Mouse (Mus musculus): Measurements from ENCODE around the gene Fam155a. TPM values are rescaled to one million over a fixed set of nuclear protein-coding genes. Genes with fewer than 3 reads are reported as not detected.

Fam155a gene
- total RNA-seq, 2 experiments from 2014 or later, result 105 to 109 TPM

GRCm38 (mm10) chr8:9342593-9342992 lies 428.4 kb downstream of the Fam155a start:
- intact Hi-C loops (cut with DNase I), result no loop called here
- no peak for DNase-seq (ENCODE audit: low spot score in 2 of 2)

GRCm38 (mm10) chr8:9337905-9338304 lies 433.1 kb downstream of the Fam155a start:
- intact Hi-C loops (cut with DNase I), result no loop called here
- peak in 1 of 2 experiments; percentile 54 for DNase-seq (ENCODE audit: low spot score in 2 of 2)

- no peak for DNase-seq (ENCODE audit: low spot score in 2 of 2)
- intact Hi-C loops (cut with DNase I), result no loop called here
Observed at GRCm38 (mm10) chr8:9335933-9336303, 435.0 kb downstream of the Fam155a start.

- no peak for DNase-seq (ENCODE audit: low spot score in 2 of 2)
- intact Hi-C loops (cut with DNase I), result no loop called here
Observed at GRCm38 (mm10) chr8:9335285-9335932, 435.6 kb downstream of the Fam155a start.

GRCm38 (mm10) chr8:9332766-9333165 lies 438.2 kb downstream of the Fam155a start:
- DNase-seq (ENCODE audit: low spot score in 2 of 2), result no peak
- intact Hi-C loops (cut with DNase I), result no loop called here

- DNase-seq (ENCODE audit: low spot score in 2 of 2), result no peak
Observed at GRCm38 (mm10) chr8:9309456-9309855, 461.5 kb downstream of the Fam155a start.

GRCm38 (mm10) chr8:9303526-9304135 lies 467.3 kb downstream of the Fam155a start:
- intact Hi-C loops (cut with DNase I), result no loop called here
- no peak for DNase-seq (ENCODE audit: low spot score in 2 of 2)

More at GRCm38 (mm10) chr8:9309456-9309855, 461.5 kb downstream of the Fam155a start:
- intact Hi-C loops (cut with DNase I), result no loop called here

GRCm38 (mm10) chr8:9295046-9295445 lies 475.9 kb downstream of the Fam155a start:
- intact Hi-C loops (cut with DNase I), result no loop called here
- peak in 1 of 2 experiments; percentile 59 for DNase-seq (ENCODE audit: low spot score in 2 of 2)

GRCm38 (mm10) chr8:9292532-9292931 lies 478.4 kb downstream of the Fam155a start:
- peak in 1 of 2 experiments; percentile 80 for DNase-seq (ENCODE audit: low spot score in 2 of 2)
- intact Hi-C loops (cut with DNase I), result no loop called here

GRCm38 (mm10) chr8:9288015-9288729 lies 482.8 kb downstream of the Fam155a start:
- intact Hi-C loops (cut with DNase I), result no loop called here
- no peak for DNase-seq (ENCODE audit: low spot score in 2 of 2)

- DNase-seq (ENCODE audit: low spot score in 2 of 2), result no peak
- intact Hi-C loops (cut with DNase I), result no loop called here
Observed at GRCm38 (mm10) chr8:9274117-9274516, 496.8 kb downstream of the Fam155a start.

GRCm38 (mm10) chr8:9264378-9264777 lies 506.6 kb downstream of the Fam155a start:
- intact Hi-C loops (cut with DNase I), result no loop called here
- peak in 1 of 2 experiments; percentile 53 for DNase-seq (ENCODE audit: low spot score in 2 of 2)

GRCm38 (mm10) chr8:9261527-9261926 lies 509.4 kb downstream of the Fam155a start:
- no peak for DNase-seq (ENCODE audit: low spot score in 2 of 2)
- intact Hi-C loops (cut with DNase I), result no loop called here

GRCm38 (mm10) chr8:9255316-9255715 lies 515.6 kb downstream of the Fam155a start:
- no peak for DNase-seq (ENCODE audit: low spot score in 2 of 2)
- intact Hi-C loops (cut with DNase I), result no loop called here

GRCm38 (mm10) chr8:9252991-9253390 lies 518.0 kb downstream of the Fam155a start:
- DNase-seq (ENCODE audit: low spot score in 2 of 2), result peak in 1 of 2 experiments; percentile 64
- intact Hi-C loops (cut with DNase I), result no loop called here

- intact Hi-C loops (cut with DNase I), result no loop called here
- DNase-seq (ENCODE audit: low spot score in 2 of 2), result peak in 1 of 2 experiments; percentile 80
Observed at GRCm38 (mm10) chr8:9248109-9248821, 522.7 kb downstream of the Fam155a start.

- intact Hi-C loops (cut with DNase I), result no loop called here
- no peak for DNase-seq (ENCODE audit: low spot score in 2 of 2)
Observed at GRCm38 (mm10) chr8:9245994-9246393, 525.0 kb downstream of the Fam155a start.

GRCm38 (mm10) chr8:9240996-9241395 lies 530.0 kb downstream of the Fam155a start:
- intact Hi-C loops (cut with DNase I), result no loop called here
- no peak for DNase-seq (ENCODE audit: low spot score in 2 of 2)

GRCm38 (mm10) chr8:9239741-9240140 lies 531.2 kb downstream of the Fam155a start:
- DNase-seq (ENCODE audit: low spot score in 2 of 2), result no peak
- intact Hi-C loops (cut with DNase I), result loop anchor here (10.0 kb wide), 1 partner anchor 335 kb away; no protein-coding TSS in a partner anchor

- intact Hi-C loops (cut with DNase I), result loop anchor here (10.0 kb wide), 1 partner anchor 336 kb away; no protein-coding TSS in a partner anchor
- no peak for DNase-seq (ENCODE audit: low spot score in 2 of 2)
Observed at GRCm38 (mm10) chr8:9238974-9239373, 532.0 kb downstream of the Fam155a start.

All from left cerebral cortex, postnatal 25 days (tissue).